Mouse (Mus musculus): Measurements from ENCODE around the gene Dcun1d4. TPM values are rescaled to one million over a fixed set of nuclear protein-coding genes. Genes with fewer than 3 reads are reported as not detected.
A peak's percentile ranks its signal among the peaks of the same experiment; 100 is the strongest.

Gene Dcun1d4
- total and polyA plus RNA-seq, 2 experiments from 2014 or later, result 5.2 to 10.4 TPM

GRCm38 (mm10) chr5:73532222-73532621 lies 51.4 kb downstream of the Dcun1d4 start:
- H3K27me3 ChIP-seq (ENCODE audit: control insufficient read depth, insufficient read depth, low read length), result no peaks in the 10 kb centered on the region
- no peaks in the 10 kb centered on the region for H3K9me3 ChIP-seq (replicated peaks; ENCODE audit: control insufficient read depth, low read length)
- TF ChIP-seq EP300 (IDR thresholded peaks at IDR 0.05; ENCODE audit: low read depth), result no peak
- no peak for TF ChIP-seq CTCF (IDR thresholded peaks at IDR 0.05; ENCODE audit: low read depth)
- WGBS, result 69% methylated on average over 1 of the region's 1 CpGs
- H3K36me3 ChIP-seq (replicated peaks; ENCODE audit: control insufficient read depth, insufficient read depth, low read length), result peaks cover 28% of the 10 kb centered on the region; the same call in 1 of the 2 replicates
- no peak overlapping the region for H3K27ac ChIP-seq (ENCODE audit: low read depth)
- DNase-seq (ENCODE audit: low spot score), result no peak
- H3K9ac ChIP-seq (replicated peaks; ENCODE audit: low read depth, low read length), result no peak overlapping the region
- H3K4me1 ChIP-seq (ENCODE audit: control insufficient read depth, insufficient read depth), result no peaks in the 10 kb centered on the region
- no peak overlapping the region for H3K4me3 ChIP-seq (ENCODE audit: low read depth, low read length)
- H3K4me2 ChIP-seq (ENCODE audit: low read depth, low read length), result no peak overlapping the region
- no peak for ATAC-seq (ENCODE audit: insufficient read depth, low read depth)

GRCm38 (mm10) chr5:73532879-73533278 lies 52.1 kb downstream of the Dcun1d4 start:
- Histone ChIP-seq H3K9ac (replicated peaks; ENCODE audit: low read depth, low read length) (no peak overlapping the region), H3K4me2 (ENCODE audit: low read depth, low read length) (no peak overlapping the region), H3K9me3 (replicated peaks; ENCODE audit: control insufficient read depth, low read length) (no peaks in the 10 kb centered on the region), H3K27ac (ENCODE audit: low read depth) (peak overlapping the region; percentile 43; the same call in 1 of the 2 replicates), H3K36me3 (replicated peaks; ENCODE audit: control insufficient read depth, insufficient read depth, low read length) (peaks cover 28% of the 10 kb centered on the region; the same call in 1 of the 2 replicates), H3K27me3 (ENCODE audit: control insufficient read depth, insufficient read depth, low read length) (no peaks in the 10 kb centered on the region), H3K4me3 (ENCODE audit: low read depth, low read length) (no peak overlapping the region), H3K4me1 (ENCODE audit: control insufficient read depth, insufficient read depth) (no peaks in the 10 kb centered on the region)
- ATAC-seq (ENCODE audit: insufficient read depth, low read depth), result no peak
- WGBS, result 46% methylated on average over 9 of the region's 9 CpGs
- TF ChIP-seq EP300 (IDR thresholded peaks at IDR 0.05; ENCODE audit: low read depth) (no peak), CTCF (IDR thresholded peaks at IDR 0.05; ENCODE audit: low read depth) (no peak)
- peak; percentile 13 for DNase-seq (ENCODE audit: low spot score)

GRCm38 (mm10) chr5:73537669-73538068 lies 56.9 kb downstream of the Dcun1d4 start:
- no peak overlapping the region for H3K27ac ChIP-seq (ENCODE audit: low read depth)
- H3K4me1 ChIP-seq (ENCODE audit: control insufficient read depth, insufficient read depth), result no peaks in the 10 kb centered on the region
- peaks cover 23% of the 10 kb centered on the region; the same call in 1 of the 2 replicates for H3K36me3 ChIP-seq (replicated peaks; ENCODE audit: control insufficient read depth, insufficient read depth, low read length)
- no peak for DNase-seq (ENCODE audit: low spot score)
- no peak overlapping the region for H3K9ac ChIP-seq (replicated peaks; ENCODE audit: low read depth, low read length)
- no peak overlapping the region for H3K4me2 ChIP-seq (ENCODE audit: low read depth, low read length)
- ATAC-seq (ENCODE audit: insufficient read depth, low read depth), result no peak
- no peaks in the 10 kb centered on the region for H3K27me3 ChIP-seq (ENCODE audit: control insufficient read depth, insufficient read depth, low read length)
- WGBS, result 88% methylated on average over 12 of the region's 12 CpGs
- no peaks in the 10 kb centered on the region for H3K9me3 ChIP-seq (replicated peaks; ENCODE audit: control insufficient read depth, low read length)
- TF ChIP-seq CTCF (IDR thresholded peaks at IDR 0.05; ENCODE audit: low read depth), result no peak
- no peak for TF ChIP-seq EP300 (IDR thresholded peaks at IDR 0.05; ENCODE audit: low read depth)
- H3K4me3 ChIP-seq (ENCODE audit: low read depth, low read length), result no peak overlapping the region

GRCm38 (mm10) chr5:73538586-73539298 lies 57.9 kb downstream of the Dcun1d4 start:
- Histone ChIP-seq H3K27ac (ENCODE audit: low read depth) (no peak overlapping the region), H3K4me3 (ENCODE audit: low read depth, low read length) (no peak overlapping the region), H3K4me2 (ENCODE audit: low read depth, low read length) (no peak overlapping the region), H3K36me3 (replicated peaks; ENCODE audit: control insufficient read depth, insufficient read depth, low read length) (peaks cover 18% of the 10 kb centered on the region; the same call in 1 of the 2 replicates), H3K4me1 (ENCODE audit: control insufficient read depth, insufficient read depth) (no peaks in the 10 kb centered on the region), H3K27me3 (ENCODE audit: control insufficient read depth, insufficient read depth, low read length) (no peaks in the 10 kb centered on the region), H3K9ac (replicated peaks; ENCODE audit: low read depth, low read length) (no peak overlapping the region), H3K9me3 (replicated peaks; ENCODE audit: control insufficient read depth, low read length) (no peaks in the 10 kb centered on the region)
- 84% methylated on average over 11 of the region's 11 CpGs for whole genome bisulfite sequencing
- no peak for DNase-seq (ENCODE audit: low spot score)
- TF ChIP-seq EP300 (IDR thresholded peaks at IDR 0.05; ENCODE audit: low read depth) (no peak), CTCF (IDR thresholded peaks at IDR 0.05; ENCODE audit: low read depth) (no peak)
- ATAC-seq (ENCODE audit: insufficient read depth, low read depth), result no peak

- Histone ChIP-seq H3K9ac (replicated peaks; ENCODE audit: low read depth, low read length) (no peak overlapping the region), H3K36me3 (replicated peaks; ENCODE audit: control insufficient read depth, insufficient read depth, low read length) (peaks cover 15% of the 10 kb centered on the region; the same call in 1 of the 2 replicates), H3K9me3 (replicated peaks; ENCODE audit: control insufficient read depth, low read length) (no peaks in the 10 kb centered on the region), H3K27ac (ENCODE audit: low read depth) (no peak overlapping the region), H3K4me1 (ENCODE audit: control insufficient read depth, insufficient read depth) (no peaks in the 10 kb centered on the region), H3K27me3 (ENCODE audit: control insufficient read depth, insufficient read depth, low read length) (no peaks in the 10 kb centered on the region), H3K4me3 (ENCODE audit: low read depth, low read length) (no peak overlapping the region), H3K4me2 (ENCODE audit: low read depth, low read length) (no peak overlapping the region)
- no peak for TF ChIP-seq EP300 (IDR thresholded peaks at IDR 0.05; ENCODE audit: low read depth)
- peak; percentile 83 for TF ChIP-seq CTCF (IDR thresholded peaks at IDR 0.05; ENCODE audit: low read depth)
- ATAC-seq (ENCODE audit: insufficient read depth, low read depth), result peak; percentile 62
- WGBS, result 64% methylated on average over 6 of the region's 6 CpGs
- peak; percentile 58 for DNase-seq (ENCODE audit: low spot score)
These were observed 59.2 kb downstream of the Dcun1d4 start for GRCm38 (mm10) chr5:73539848-73540510.

All from heart, postnatal 0 days (tissue).